Mouse (Mus musculus): ENCODE results near the gene H2al1h.

DNA sequence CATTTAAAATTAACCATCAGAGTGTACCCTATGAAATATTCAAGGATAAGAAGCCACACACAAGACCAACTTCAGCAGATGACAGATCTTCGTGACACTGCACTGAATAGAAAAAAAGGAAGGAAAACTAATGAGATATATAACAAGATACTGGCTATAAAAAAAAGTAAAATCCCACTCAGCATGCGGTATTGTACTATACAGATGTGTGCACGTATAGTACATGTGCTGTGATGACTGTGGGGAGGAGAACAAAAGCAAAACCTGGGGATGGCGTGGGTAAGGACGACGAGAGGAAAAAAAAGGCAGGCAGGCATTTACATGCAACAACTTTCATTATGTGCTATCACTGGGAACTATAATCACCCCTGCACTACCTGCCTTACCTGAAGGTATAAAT, 39.5 kb downstream of the H2al1h start:
- TF ChIP-seq CTCF (IDR thresholded peaks at IDR 0.05; ENCODE audit: low read depth, low read length): no peak
- TF ChIP-seq POLR2A (IDR thresholded peaks at IDR 0.05; ENCODE audit: insufficient read depth, low read length): no peak

All from ES-Bruce4 (cell line).